Mouse (Mus musculus) adrenal gland, postnatal 10 days (tissue): ENCODE measurements around the gene Kank2. TPM values are rescaled to one million over a fixed set of nuclear protein-coding genes. Genes with fewer than 3 reads are reported as not detected.
"Not testable (repeated sequence)": the region's sequence is repeated elsewhere in the genome, so short reads cannot be mapped to it uniquely, and the experiment has no call there.

Experiments
- DNase-seq: peaks from one replicate; pipeline ENCODE4 v3.0.0; 2021; ENCODE audit warnings: mixed read lengths
- total RNA-seq, 2 experiments: library from RNA; stranded (reverse); gene quantifications; 2 replicates each; pipeline ENCODE4 v1.2.3; 2021

The Kank2 gene
- total RNA-seq, 2 experiments from 2014 or later = 33.1 to 37.2 TPM

DNA sequence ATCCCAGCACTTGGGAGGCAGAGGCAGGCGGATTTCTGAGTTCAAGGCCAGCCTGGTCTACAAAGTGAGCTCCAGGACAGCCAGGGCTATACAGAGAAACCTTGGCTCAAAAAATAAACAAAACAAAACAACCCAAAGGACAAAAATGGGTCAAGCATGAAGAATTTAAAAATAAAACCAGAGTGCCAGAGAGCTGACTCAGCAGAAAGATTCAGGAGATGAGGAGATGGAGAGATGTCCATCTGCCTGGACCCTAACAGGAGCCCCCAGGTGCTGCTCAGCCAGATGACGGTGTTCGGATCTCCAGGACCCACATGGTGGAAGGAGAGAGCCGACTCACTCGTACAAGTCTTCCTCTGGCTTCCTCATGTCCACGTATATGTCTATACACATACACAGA, 20.0 kb upstream of the Kank2 start:
- DNase-seq = no peak

- no peak for DNase-seq
Observed at GRCm38 (mm10) chr9:21818125-21818524, 19.6 kb upstream of the Kank2 start.

DNA sequence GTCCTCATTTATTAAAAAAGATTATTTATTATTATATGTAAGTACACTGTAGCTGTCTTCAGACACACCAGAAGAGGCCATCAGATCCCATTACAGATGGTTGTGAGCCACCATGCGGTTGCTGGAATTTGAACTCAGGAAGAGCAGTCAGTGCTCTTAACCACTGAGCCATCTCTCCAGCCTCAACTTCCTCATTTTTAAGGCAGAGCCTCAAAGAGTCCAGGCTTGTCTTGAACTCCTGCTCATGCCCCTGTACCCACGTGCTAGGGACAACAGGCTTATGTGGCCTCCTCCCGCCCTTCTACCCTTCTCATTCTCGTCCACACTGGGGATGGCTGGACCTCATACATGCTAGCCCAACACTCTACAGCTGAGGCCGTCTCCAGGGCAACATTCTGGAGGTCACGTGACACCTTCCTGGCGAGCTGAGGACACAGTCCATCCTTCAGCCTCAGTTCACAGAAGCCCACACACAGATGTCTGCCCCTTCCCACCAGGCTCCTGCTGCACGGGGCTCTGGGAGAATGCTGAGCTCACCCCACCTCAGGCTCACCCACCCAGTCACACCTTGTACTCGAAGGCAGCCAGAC, 18.3 kb upstream of the Kank2 start:
- no peak for DNase-seq

GRCm38 (mm10) chr9:21811170-21811569, 12.6 kb upstream of the Kank2 start:
- DNase-seq = no peak

DNA sequence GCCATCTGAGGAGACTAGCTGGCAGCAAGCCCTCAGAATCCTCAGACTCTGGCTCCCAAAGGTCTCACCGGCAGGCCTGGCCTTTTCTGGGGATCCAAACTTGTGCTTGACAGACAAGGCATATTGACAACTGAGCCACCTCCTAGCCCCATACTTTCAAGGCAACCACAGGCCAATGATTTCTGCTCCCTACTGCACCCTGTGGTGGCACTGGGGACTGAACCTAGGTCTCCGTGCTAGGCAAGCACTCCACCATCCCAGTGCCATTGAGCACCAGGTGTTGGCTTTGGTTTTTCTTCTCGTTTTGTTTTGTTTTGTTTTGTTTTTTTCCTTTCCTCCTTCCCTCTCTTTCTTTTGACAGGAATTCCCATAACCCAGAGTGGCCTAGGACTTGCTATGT, 10.0 kb upstream of the Kank2 start:
- DNase-seq = no peak

DNA sequence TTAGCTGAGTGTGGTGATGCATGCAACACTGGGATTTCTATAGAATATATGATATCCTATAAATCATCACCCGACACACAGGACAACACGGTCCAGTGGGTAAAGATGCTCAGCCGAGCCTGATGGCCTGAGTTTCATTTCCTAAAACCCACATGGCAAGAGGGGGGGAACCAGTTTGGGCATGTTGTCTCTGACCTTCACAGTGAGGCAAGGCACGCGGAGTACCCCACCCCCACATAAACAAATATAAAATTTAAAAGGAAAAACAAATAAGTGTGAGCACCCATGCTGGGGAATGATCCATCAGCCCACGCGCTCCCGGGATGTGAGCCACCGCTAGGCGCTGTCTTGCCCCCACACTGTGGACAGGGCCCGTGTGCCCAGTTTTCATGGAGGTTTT, 8.4 kb upstream of the Kank2 start:
- no peak for DNase-seq

GRCm38 (mm10) chr9:21806363-21806762, 7.8 kb upstream of the Kank2 start:
- DNase-seq = no peak

DNA sequence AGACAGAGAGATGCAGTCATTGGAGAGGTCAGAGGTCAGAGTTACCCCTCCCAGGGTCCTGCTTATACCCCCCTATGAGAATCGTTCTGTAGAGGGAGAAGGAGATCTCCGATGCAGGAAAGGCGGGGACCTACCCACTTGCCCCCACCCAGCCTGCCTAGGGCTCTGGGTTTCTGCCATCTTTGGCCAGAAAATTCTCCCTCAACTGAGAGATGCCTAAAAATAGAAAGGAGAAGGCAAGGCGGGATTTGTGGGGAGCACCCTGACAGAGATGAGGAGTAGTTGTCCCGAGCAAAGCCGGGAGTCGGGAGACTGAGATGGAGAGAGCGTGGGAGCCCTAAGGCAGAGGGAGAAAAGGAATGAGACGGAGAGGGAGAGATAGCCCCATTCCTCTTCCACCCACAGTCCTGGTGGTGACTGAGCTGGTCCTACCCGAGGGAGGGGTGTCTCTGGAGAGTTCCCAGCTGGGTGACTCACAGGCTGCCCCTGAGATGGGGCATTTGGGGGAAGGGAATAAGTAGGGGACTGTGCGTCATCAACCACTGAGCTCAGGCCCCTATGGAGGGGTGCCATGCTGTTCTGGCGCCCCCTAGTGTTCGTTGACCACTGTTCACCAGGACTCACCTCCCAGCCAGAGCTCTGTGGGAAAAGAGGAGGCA, 5.6 kb upstream of the Kank2 start:
- peak; percentile 92 for DNase-seq

GRCm38 (mm10) chr9:21801591-21801990, 3.0 kb upstream of the Kank2 start:
- no peak for DNase-seq

- DNase-seq = no peak
Observed at GRCm38 (mm10) chr9:21801121-21801520, 2.6 kb upstream of the Kank2 start.

DNA sequence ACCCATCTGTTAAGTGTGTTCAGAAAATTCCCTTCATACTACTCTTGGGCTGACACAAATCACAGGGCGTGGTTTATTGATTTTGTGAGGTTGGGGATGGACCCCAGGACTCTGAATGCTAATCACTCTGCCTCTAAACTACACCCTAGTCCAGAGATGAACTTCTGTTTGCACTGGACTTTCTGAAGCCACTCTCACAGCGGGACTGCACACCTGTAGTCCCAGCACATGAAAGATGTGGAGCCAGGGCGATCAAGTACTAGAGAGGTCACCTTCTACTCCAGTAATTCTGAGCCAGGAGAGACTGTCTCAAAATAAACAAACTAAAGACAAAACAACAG, 436 bp upstream of the Kank2 start:
- no peak for DNase-seq

DNA sequence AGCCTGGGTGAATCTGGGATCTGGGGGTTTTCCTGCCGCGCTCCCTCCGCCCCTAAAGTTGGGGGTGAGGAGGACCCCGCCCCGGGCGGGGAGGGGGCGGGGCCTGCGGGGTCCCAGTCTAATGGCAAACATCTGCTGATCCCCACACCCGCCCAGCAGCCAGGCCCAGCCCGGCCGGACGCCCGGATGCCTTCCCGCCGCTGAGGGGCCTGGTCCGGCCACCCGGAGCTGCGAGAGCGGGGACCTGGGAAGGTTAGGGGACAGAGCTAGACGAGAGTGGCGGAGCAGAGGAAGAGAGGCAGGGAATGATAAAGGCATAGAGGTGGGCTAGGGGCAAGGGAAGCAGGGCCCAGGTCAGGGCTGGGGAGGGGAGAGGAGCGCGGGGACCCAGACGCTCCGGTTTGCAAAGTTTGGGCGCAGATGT, 611 bp downstream of the Kank2 start:
- peak; percentile 80 for DNase-seq

DNA sequence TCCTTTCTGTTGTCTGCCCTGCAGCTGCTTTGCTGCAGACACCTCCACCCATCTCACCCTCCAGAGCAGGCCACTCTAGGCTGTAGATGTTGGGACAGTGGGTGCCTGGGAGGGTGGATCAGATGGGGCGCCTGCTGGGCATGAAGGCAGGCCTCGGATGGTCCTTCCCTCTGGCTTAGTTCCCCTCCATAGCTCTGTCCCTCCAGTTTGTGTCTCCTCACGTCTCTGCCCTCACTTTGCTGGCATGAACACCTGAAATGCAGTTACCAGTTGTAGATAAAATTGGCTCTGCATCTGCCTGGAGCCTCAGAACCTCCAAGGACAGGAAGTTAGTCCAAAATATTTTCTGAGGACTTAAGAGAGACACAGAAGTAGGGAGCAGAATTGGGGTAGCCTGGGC, 1.6 kb downstream of the Kank2 start:
- no peak for DNase-seq

GRCm38 (mm10) chr9:21796259-21796658, 2.3 kb downstream of the Kank2 start:
- DNase-seq = no peak

DNA sequence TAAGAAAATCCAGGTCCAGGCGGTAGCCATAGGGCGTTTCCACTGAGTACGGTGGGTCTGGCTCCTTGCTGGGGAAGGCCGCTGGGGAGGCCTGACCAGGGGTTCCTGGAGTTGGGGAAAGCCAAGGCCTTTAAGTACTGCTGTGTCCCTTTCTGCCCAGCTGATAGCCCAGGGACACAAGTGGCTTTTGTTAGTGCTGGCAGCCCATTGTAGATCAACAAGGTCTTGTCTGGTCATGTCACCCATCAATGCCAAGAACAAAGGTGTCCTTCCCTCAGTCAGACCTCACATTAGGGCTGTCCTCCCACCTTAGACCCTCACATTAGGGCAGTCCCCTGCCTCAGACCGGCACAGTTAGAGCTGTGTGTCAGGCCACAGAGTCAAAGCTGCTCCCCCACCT, 3.0 kb downstream of the Kank2 start:
- DNase-seq = no peak

DNA sequence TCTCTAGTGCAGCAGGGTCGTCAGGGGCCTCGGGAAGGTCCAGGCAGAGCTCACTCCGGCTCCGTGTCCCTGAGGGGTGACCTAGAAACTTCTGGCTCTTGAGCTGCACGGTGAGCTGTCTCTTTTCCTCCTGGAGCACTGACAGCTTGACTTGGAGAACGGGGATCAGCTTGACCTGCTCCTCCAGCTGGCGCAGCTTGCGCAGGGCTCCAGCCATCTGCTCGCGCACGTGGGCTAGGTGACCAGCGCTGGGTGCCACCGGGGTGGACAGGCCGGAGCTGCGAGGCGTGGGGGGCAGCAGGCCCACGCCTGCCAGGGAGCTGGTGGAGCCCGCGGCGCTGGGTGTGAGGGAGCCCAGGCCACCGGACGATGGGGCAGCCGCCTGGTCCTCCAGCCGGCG, 3.6 kb downstream of the Kank2 start:
- no peak for DNase-seq

DNA sequence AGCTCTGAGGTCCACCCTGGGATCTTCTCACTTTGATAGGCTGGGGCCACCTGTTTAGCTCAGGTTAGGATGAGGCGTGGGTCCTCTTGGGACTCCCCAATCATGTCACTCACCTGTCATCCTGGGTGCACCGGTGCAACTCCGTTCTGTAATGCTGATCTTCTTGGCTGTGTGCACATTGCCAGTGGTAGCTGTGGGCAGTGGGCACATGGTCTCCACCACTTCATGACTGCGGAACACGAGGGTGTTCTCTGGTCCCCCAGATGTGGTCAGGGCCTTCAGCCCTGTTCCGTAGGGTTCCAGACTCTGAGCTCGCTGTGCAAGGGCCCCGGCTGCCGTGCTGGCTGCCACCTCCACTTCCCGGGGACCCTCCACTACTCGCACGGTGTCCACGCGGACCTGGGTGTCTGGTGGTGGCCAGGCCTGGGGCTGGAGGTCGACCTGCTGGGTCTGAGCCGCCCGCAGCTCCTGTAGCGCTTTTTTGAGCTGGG, 4.2 kb downstream of the Kank2 start:
- no peak for DNase-seq

GRCm38 (mm10) chr9:21793507-21793906, 5.0 kb downstream of the Kank2 start:
- DNase-seq = not testable (repeated sequence)

DNA sequence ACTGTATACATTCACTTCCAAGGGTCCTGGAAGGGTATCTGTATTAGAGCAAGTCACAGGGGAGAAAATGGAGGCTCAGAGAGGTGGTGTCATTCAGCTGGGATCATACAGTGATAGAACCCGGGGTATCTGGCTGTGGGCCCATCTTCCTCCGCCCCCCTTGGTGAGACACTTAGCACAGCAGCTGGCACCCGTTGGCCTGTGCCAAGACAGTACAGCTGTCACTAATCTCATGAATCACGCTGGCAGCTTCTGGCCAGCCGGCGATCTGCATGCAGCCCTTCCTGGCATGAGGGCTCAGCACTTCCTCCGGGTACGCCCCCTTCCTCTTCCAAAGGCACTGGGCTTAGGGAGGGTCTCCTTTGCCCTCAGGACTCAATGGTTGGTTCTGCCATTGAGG, 5.9 kb downstream of the Kank2 start:
- peak; percentile 56 for DNase-seq

- peak; percentile 92 for DNase-seq
Observed at GRCm38 (mm10) chr9:21791861-21792260, 6.7 kb downstream of the Kank2 start.

GRCm38 (mm10) chr9:21788234-21788633, 10.3 kb downstream of the Kank2 start:
- no peak for DNase-seq

- DNase-seq = no peak
Observed at GRCm38 (mm10) chr9:21787654-21788053, 10.9 kb downstream of the Kank2 start.

DNA sequence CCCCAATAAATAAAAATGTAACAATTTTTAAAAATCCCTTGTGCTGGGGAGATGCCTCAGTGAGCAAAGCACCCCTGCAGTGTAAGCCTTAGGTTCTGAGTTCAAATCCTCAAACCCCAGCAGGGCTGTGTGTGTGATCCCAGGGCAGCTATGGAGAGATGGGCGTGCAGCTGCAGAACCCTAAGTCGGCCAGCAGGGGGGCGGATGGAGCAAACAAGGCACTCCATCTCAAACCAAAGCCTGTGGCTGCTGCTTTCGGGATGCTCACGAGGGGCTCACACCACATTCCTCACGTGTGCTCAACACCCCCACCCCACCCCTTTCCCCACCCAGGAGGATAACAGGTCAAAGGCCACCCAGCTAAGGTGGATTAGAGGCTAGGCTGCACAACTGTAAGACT, 11.6 kb downstream of the Kank2 start:
- peak; percentile 81 for DNase-seq

GRCm38 (mm10) chr9:21786309-21786708, 12.2 kb downstream of the Kank2 start:
- DNase-seq = not testable (repeated sequence)
